Mouse (Mus musculus): ENCODE measurements around the gene Tinagl1. TPM values are rescaled to one million over a fixed set of nuclear protein-coding genes. Genes with fewer than 3 reads are reported as not detected.

Gene Tinagl1
- total RNA-seq, 1 experiment, result 43.7 TPM

- Histone ChIP-seq H3K9me3 (ENCODE audit: control insufficient read depth, insufficient read depth, low read depth, low read length) (no peaks in the 10 kb centered on the region), H3K9ac (ENCODE audit: insufficient read depth, low read depth, low read length, poor library complexity, severe bottlenecking) (no peak overlapping the region), H3K4me1 (ENCODE audit: control insufficient read depth in 2 of 2, insufficient read depth in 2 of 2, low read length in 2 of 2, poor library complexity in 1 of 2) (peaks cover 0 to 3% of the 10 kb centered on the region in 2 experiments; a peak in 2 of 4 replicates), H3K27ac (ENCODE audit: insufficient read depth, low read depth, low read length, poor library complexity, severe bottlenecking) (no peak overlapping the region), H3K36me3 (ENCODE audit: control insufficient read depth, insufficient read depth, low read length, poor library complexity, severe bottlenecking) (peaks cover 21% of the 10 kb centered on the region), H3K4me3 (ENCODE audit: insufficient read depth in 1 of 2, low read depth in 1 of 2, low read length in 2 of 2, poor library complexity in 1 of 2, severe bottlenecking in 1 of 2) (no peak overlapping the region)
- TF ChIP-seq MAFK (IDR thresholded peaks at IDR 0.05; ENCODE audit: insufficient read depth, low read depth, low read length) (no peak), CHD2 (IDR thresholded peaks at IDR 0.05; ENCODE audit: low read depth, low read length) (no peak), ZC3H11A (IDR thresholded peaks at IDR 0.05; ENCODE audit: borderline replicate concordance, low read depth, low read length) (no peak), HCFC1 (IDR thresholded peaks at IDR 0.05; ENCODE audit: borderline replicate concordance, insufficient read depth, low read length) (no peak), ZNF384 (IDR thresholded peaks at IDR 0.05; ENCODE audit: low read depth, low read length) (no peak)
- in situ Hi-C loops (cut with MboI; ENCODE audit: low sequenced_read_pairs in 2 of 2, unreplicated experiment in 2 of 2), result no loop called here
- no peak for DNase-seq (ENCODE audit: low read depth, low spot score)
Measured at GRCm38 (mm10) chr4:130128907-130129306, 46.0 kb downstream of the Tinagl1 start.

- DNase-seq (ENCODE audit: low read depth, low spot score), result no peak
- Histone ChIP-seq H3K36me3 (ENCODE audit: control insufficient read depth, insufficient read depth, low read length, poor library complexity, severe bottlenecking) (peaks cover 21% of the 10 kb centered on the region), H3K27ac (ENCODE audit: insufficient read depth, low read depth, low read length, poor library complexity, severe bottlenecking) (no peak overlapping the region), H3K4me1 (ENCODE audit: control insufficient read depth in 2 of 2, insufficient read depth in 2 of 2, low read length in 2 of 2, poor library complexity in 1 of 2) (peaks cover 0 to 7% of the 10 kb centered on the region in 2 experiments; a peak in 3 of 4 replicates), H3K4me3 (ENCODE audit: insufficient read depth in 1 of 2, low read depth in 1 of 2, low read length in 2 of 2, poor library complexity in 1 of 2, severe bottlenecking in 1 of 2) (no peak overlapping the region), H3K9ac (ENCODE audit: insufficient read depth, low read depth, low read length, poor library complexity, severe bottlenecking) (no peak overlapping the region), H3K9me3 (ENCODE audit: control insufficient read depth, insufficient read depth, low read depth, low read length) (no peaks in the 10 kb centered on the region)
- TF ChIP-seq ZNF384 (IDR thresholded peaks at IDR 0.05; ENCODE audit: low read depth, low read length) (no peak), HCFC1 (IDR thresholded peaks at IDR 0.05; ENCODE audit: borderline replicate concordance, insufficient read depth, low read length) (no peak), MAFK (IDR thresholded peaks at IDR 0.05; ENCODE audit: insufficient read depth, low read depth, low read length) (no peak), ZC3H11A (IDR thresholded peaks at IDR 0.05; ENCODE audit: borderline replicate concordance, low read depth, low read length) (no peak), CHD2 (IDR thresholded peaks at IDR 0.05; ENCODE audit: low read depth, low read length) (no peak)
- in situ Hi-C loops (cut with MboI; ENCODE audit: low sequenced_read_pairs in 2 of 2, unreplicated experiment in 2 of 2), result no loop called here
Measured at GRCm38 (mm10) chr4:130125935-130126334, 49.0 kb downstream of the Tinagl1 start.

- no peak overlapping the region for H3K9ac ChIP-seq (ENCODE audit: insufficient read depth, low read depth, low read length, poor library complexity, severe bottlenecking)
- TF ChIP-seq MAFK (IDR thresholded peaks at IDR 0.05; ENCODE audit: insufficient read depth, low read depth, low read length), result no peak
- no peak for TF ChIP-seq ZC3H11A (IDR thresholded peaks at IDR 0.05; ENCODE audit: borderline replicate concordance, low read depth, low read length)
- TF ChIP-seq ZNF384 (IDR thresholded peaks at IDR 0.05; ENCODE audit: low read depth, low read length), result no peak
- no peak for TF ChIP-seq CHD2 (IDR thresholded peaks at IDR 0.05; ENCODE audit: low read depth, low read length)
- no peak for TF ChIP-seq HCFC1 (IDR thresholded peaks at IDR 0.05; ENCODE audit: borderline replicate concordance, insufficient read depth, low read length)
- H3K36me3 ChIP-seq (ENCODE audit: control insufficient read depth, insufficient read depth, low read length, poor library complexity, severe bottlenecking), result peaks cover 21% of the 10 kb centered on the region
- in situ Hi-C loops (cut with MboI; ENCODE audit: low sequenced_read_pairs in 2 of 2, unreplicated experiment in 2 of 2), result no loop called here
- no peaks in the 10 kb centered on the region for H3K9me3 ChIP-seq (ENCODE audit: control insufficient read depth, insufficient read depth, low read depth, low read length)
- DNase-seq (ENCODE audit: low read depth, low spot score), result no peak
- H3K4me3 ChIP-seq (ENCODE audit: insufficient read depth in 1 of 2, low read depth in 1 of 2, low read length in 2 of 2, poor library complexity in 1 of 2, severe bottlenecking in 1 of 2), result no peak overlapping the region
- H3K27ac ChIP-seq (ENCODE audit: insufficient read depth, low read depth, low read length, poor library complexity, severe bottlenecking), result no peak overlapping the region
- H3K4me1 ChIP-seq (ENCODE audit: control insufficient read depth in 2 of 2, insufficient read depth in 2 of 2, low read length in 2 of 2, poor library complexity in 1 of 2), result peaks cover 0 to 5% of the 10 kb centered on the region in 2 experiments; a peak in 2 of 4 replicates
Measured at GRCm38 (mm10) chr4:130125164-130125563, 49.8 kb downstream of the Tinagl1 start.

- in situ Hi-C loops (cut with MboI; ENCODE audit: low sequenced_read_pairs in 2 of 2, unreplicated experiment in 2 of 2), result no loop called here
Measured at GRCm38 (mm10) chr4:130124110-130124509, 50.8 kb downstream of the Tinagl1 start.

More at GRCm38 (mm10) chr4:130124110-130124509, 50.8 kb downstream of the Tinagl1 start:
- TF ChIP-seq HCFC1 (IDR thresholded peaks at IDR 0.05; ENCODE audit: borderline replicate concordance, insufficient read depth, low read length), result no peak
- no peak for TF ChIP-seq ZNF384 (IDR thresholded peaks at IDR 0.05; ENCODE audit: low read depth, low read length)
- TF ChIP-seq MAFK (IDR thresholded peaks at IDR 0.05; ENCODE audit: insufficient read depth, low read depth, low read length), result no peak
- no peak for TF ChIP-seq ZC3H11A (IDR thresholded peaks at IDR 0.05; ENCODE audit: borderline replicate concordance, low read depth, low read length)
- TF ChIP-seq CHD2 (IDR thresholded peaks at IDR 0.05; ENCODE audit: low read depth, low read length), result no peak
- Histone ChIP-seq H3K36me3 (ENCODE audit: control insufficient read depth, insufficient read depth, low read length, poor library complexity, severe bottlenecking) (peaks cover 21% of the 10 kb centered on the region), H3K9me3 (ENCODE audit: control insufficient read depth, insufficient read depth, low read depth, low read length) (no peaks in the 10 kb centered on the region), H3K27ac (ENCODE audit: insufficient read depth, low read depth, low read length, poor library complexity, severe bottlenecking) (no peak overlapping the region), H3K9ac (ENCODE audit: insufficient read depth, low read depth, low read length, poor library complexity, severe bottlenecking) (no peak overlapping the region), H3K4me1 (ENCODE audit: control insufficient read depth in 2 of 2, insufficient read depth in 2 of 2, low read length in 2 of 2, poor library complexity in 1 of 2) (peaks cover 0 to 5% of the 10 kb centered on the region in 2 experiments; a peak in 2 of 4 replicates), H3K4me3 (ENCODE audit: insufficient read depth in 1 of 2, low read depth in 1 of 2, low read length in 2 of 2, poor library complexity in 1 of 2, severe bottlenecking in 1 of 2) (no peak overlapping the region)
- DNase-seq (ENCODE audit: low read depth, low spot score), result no peak
